Mouse (Mus musculus) ES-CJ7 (cell line): ENCODE results near the gene Olfr433.
"Not testable (repeated sequence)": the region's sequence is repeated elsewhere in the genome, so short reads cannot be mapped to it uniquely, and the experiment has no call there.

Source experiments
- DNase-seq: peaks from one replicate; pipeline ENCODE4 v3.0.0; 2011; ENCODE audit warnings: low read depth, low spot score

Olfr433 gene

GRCm38 (mm10) chr1:174040523-174041177 is at the start of gene Olfr433:
Gene Olfr433 (plus strand): TSS chr1:174040705.
- DNase-seq = no peak

DNA sequence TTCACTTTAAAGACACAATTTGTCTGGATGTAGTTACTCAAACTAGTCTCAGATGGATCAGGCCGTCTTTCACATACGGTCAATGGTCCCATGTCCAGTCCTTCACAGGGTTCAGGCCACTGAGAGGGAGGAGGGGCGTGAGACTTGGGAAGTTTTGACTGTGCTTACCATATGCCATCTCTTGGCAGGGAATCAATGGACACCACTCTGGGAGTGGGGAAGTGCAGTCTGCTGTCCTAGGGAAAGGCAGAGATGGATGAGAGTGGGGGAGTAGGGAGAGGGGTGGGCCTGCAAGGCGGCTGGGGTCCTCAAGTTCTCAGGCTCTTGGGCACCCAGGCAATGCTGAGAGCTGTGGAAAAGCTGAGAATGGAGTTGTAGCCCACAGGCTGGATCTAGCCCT is 45.5 kb upstream of the Olfr433 start:
- DNase-seq = no peak

DNA sequence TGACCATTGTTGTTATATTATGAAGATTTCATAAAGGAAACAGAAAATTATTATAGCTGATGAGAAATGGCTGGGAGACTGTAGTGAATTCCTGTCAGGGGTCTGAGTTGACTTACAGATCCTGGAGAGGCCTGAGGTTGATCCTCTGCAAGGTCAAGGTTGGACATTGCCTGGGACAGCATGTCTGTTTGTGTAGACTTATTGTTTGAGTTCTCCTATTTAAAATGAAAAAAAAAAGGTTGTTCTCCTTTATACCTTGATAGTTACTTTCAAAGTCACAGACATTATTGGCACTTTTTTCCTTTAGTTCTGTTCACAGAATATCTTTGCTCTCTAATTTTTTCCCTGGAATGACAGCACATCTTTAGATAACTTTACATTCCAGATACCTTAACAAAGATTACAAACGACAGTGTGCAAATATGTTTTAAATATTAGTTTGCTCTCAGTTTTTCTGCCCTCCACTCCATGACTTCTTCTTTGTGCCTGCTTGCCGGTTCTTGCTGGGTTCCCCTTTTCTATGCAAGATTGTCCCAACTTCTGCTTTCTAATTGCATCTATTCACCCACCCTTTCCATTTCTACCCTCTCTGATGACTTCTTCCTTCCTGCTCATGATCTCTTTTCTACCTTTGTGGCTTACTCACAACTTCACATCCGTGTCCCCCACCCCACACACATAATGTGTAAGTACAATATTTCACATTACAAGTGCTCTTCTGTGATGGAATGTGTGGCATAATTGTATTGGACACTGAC is 36.0 kb upstream of the Olfr433 start:
- not testable (repeated sequence) for DNase-seq

DNA sequence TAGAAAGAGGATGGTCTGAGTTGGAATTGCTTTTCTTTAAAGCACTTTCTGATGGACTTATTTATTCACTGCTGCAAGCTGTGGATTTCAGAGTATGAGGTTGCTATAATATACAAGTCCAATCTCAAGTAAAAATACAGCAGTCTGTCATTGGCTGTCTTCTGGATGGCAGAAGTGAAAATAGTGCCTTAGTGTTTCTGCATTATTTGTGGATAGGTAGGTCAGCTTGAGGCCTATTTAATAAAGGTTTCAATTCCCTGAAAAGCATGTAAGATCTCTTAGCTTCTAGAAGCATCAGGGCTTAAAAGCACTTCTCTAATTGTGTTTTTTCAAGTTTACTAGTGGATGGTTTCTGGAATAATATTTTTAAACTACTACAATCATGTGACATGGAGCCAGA is 33.5 kb upstream of the Olfr433 start:
- DNase-seq = not testable (repeated sequence)

DNA sequence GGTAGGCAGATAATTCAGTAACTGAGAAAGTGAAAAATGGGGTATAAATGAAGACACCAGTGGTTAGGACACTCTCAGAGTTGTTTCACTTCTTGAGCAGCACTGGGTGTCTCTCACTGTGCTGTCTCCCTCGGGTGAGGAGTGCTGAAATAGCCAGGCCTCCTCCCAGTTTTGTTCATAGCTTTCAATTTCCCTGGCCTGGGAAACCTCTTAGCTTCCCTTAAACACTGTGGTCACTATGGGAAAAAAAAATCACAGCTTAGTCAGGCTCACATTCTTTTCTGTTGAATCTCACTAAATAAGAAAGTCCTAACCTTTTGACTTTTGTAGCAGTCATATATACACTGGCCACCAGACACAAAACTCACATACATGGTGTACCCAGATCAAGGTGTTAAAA is 8.8 kb upstream of the Olfr433 start, which contains the start of gene Ifi205:
TSS of gene Ifi205 (minus strand) at position 113 of the 400 bp plus-strand sequence.
- DNase-seq = no peak

DNA sequence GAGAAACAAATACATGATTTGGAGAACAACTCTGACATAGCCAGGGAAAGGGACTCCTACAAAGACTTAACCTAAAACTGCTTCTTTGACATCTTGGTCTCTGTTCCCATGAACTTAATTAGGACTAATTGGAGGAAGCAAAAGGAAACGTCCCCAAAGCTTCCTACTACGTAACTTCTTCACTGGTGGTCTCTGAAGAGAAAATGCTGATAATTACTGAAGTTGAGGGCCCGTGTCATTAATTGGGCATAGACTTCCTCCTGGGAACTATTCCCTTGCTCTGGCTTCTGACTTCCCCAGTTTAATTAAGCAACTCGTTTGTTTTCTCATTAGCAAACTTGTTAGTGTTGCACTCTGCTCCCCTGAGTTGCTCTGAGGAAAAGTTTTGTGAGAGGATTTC is 4.7 kb upstream of the Olfr433 start:
- DNase-seq = no peak

- DNase-seq = no peak
These were observed 2.0 kb upstream of the Olfr433 start for GRCm38 (mm10) chr1:174038480-174038879.

DNA sequence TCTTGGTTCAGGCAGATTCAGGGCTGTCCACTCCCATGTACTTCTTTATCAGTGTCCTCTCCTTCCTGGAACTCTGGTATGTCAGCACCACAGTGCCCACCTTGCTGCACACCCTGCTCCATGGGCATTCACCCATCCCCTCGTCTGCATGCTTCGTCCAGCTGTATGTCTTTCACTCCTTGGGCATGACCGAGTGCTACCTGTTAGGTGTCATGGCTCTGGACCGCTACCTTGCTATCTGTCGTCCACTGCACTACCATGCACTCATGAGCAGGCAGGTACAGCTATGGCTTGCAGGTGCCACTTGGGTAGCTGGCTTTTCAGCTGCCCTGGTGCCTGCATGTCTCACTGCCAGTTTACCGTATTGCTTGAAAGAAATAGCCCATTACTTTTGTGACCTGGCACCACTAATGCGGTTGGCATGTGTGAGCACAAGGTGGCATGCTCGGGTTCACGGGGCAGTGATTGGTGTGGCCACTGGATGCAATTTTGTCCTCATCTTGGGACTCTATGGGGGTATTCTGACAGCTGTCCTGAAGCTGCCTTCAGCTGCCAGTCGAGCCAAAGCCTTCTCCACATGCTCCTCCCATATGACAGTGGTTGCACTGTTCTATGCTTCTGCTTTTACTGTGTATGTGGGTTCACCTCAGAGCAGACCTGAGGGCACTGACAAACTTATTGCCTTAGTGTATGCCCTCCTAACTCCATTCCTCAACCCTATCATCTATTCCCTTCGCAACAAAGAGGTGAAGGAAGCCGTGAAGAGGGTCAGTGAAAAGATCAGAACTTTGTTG is 1.8 kb downstream of the Olfr433 start:
- DNase-seq = not testable (repeated sequence)

DNA sequence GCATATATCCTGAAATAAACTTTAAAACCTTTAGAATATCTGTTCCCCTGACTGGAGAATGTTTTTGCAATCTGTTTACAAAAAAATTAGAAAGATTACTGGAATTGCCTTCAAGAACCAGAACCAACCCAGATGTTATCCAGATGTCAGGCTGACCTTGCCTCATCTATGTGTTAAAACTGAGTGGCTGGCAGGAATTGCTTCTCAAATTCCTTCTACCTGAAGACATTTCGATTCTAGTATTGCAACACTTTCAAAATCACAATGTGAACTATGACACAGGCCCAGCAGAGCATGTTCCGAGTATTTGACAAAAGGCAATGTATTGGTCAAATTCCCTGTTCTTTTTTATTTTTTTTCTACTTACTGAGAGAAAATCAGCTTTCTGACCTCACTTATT is 3.9 kb downstream of the Olfr433 start:
- no peak for DNase-seq

GRCm38 (mm10) chr1:174048227-174048626 is 7.7 kb downstream of the Olfr433 start:
- DNase-seq = not testable (repeated sequence)

DNA sequence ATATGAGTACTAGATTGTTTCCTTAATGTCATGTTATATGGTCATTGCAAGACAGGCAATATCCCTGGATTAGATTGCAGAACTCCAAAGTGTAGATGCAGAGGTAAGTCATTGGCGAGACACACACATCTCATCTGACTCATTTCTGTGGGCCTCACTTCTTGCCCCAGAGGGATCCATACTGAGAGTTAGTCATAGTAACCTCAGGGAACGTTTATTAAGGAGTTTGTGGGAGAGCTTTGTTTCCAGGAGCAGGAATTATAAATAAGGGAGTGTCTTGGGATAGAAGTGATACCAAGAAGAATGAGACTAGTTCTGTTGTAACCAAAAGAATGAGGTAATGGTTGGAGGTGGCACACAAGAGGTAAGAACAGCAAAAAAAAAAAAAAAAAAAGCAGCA is 8.4 kb downstream of the Olfr433 start, which contains the start of gene Olfr432:
TSS of gene Olfr432 (plus strand) at position 313 of the 400 bp plus-strand sequence.
- no peak for DNase-seq

DNA sequence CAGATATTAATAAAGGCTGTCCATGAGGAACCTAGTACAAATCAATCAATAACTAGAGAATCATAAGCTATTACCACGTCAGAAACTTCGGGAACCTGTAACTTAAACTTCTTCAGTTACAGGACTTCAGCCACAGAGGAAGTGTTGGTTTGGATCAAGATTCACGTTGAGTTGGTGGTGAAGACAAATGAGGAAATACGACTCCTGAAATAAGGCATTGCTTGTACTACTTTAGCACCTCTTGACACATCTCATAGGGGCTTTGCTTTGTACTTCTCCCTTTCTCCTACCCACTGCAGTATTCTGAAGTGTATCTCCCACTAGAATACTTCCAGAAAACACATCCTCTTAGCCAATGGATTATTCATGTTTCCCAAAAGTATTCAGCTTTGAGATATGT is 8.9 kb downstream of the Olfr433 start:
- DNase-seq = not testable (repeated sequence)

- DNase-seq = no peak
These were observed 10.0 kb downstream of the Olfr433 start for GRCm38 (mm10) chr1:174050532-174050931.

DNA sequence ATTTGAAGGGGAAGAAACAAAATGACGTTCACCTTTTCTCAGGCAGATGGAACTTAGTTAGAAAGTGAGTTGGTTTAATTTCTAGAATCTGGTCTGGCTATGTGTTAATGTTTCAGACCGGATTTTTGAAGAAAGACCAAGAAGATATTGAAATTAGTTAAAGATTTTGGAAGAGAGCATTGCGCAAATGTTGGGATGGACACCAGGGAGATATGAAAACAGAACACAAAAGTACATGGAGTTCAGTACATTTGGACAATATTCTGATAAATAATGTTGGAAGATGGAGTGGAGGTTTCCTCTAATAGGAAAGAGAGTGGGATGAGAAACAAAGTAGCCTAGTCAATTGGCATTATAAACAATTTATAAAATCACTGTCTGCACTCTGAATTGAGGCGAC is 11.0 kb downstream of the Olfr433 start:
- no peak for DNase-seq

DNA sequence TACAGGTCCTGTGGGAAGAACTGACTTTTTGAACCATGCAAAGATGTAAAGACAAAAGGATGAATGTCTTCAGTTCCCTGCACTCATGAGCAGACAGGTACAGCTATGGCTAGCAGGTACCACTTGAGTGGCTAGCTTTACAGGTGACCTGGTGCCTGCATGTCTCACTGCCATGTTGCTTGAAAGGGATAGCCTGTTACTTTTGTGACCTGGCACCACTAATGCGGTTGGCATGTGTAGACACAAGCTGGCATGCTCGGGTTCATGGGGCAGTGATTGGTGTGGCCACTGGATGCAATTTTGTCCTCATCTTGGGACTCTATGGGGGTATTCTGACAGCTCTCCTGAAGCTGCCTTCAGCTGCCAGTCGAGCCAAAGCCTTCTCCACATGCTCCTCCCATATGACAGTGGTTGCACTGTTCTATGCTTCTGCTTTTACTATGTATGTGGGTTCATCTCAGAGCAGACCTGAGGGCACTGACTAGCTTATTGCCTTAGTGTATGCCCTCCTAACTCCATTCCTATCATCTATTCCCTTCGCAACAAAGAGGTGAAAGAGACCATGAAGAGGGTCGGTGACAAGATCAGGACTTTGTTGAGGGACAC is 11.5 kb downstream of the Olfr433 start:
- DNase-seq = no peak

GRCm38 (mm10) chr1:174052981-174053380 is 12.5 kb downstream of the Olfr433 start:
- DNase-seq = no peak

- DNase-seq = no peak
These were observed 14.7 kb downstream of the Olfr433 start for GRCm38 (mm10) chr1:174055248-174055647.

DNA sequence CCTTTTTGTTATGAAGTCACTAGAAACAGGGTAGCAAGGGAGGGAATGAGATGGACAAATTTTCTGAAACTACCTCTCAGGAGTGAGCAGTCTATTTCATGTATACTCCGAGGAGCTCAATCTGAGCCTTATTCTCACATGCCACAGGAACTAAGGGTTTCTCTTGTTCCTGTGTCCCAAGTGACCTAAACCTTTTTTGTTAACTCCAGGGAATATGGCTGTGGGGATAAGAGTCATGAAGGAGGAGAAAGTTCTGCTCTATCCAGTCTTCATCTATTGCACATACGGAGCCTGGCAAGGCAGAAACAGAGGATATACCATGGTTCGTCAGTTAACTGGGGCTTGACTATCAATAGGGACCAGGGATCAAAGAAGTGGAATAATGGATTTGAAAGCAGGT is 25.8 kb downstream of the Olfr433 start, which contains the start of gene Olfr430:
TSS of gene Olfr430 (plus strand) at position 301 of the 400 bp plus-strand sequence.
- DNase-seq = no peak

- DNase-seq = no peak
These were observed 43.5 kb downstream of the Olfr433 start, which contains the start of gene Olfr429 for GRCm38 (mm10) chr1:174084031-174084430. Gene Olfr429 (plus strand): TSS chr1:174084331.
